Mouse (Mus musculus) liver, embryonic 16.5 days (tissue): Measurements from ENCODE around the gene Chd2. TPM values are rescaled to one million over a fixed set of nuclear protein-coding genes. Genes with fewer than 3 reads are reported as not detected.

Experiments used
- ATAC-seq: fragments of 200-750 bp; cut with Nextera tagmentation; 2 replicates; pipeline ENCODE4 v1.8.0; 2017; ENCODE audit warnings: low read depth, mild to moderate bottlenecking, moderate number of reproducible peaks, moderate library complexity
- H3K27ac ChIP-seq: fragments of 300-500 bp; sonication (generic); 2 replicates; pipeline ENCODE4 v1.5.1; 2014; ENCODE audit warnings: mild to moderate bottlenecking, low read length
- H3K27me3 ChIP-seq: fragments of 300-500 bp; sonication (generic); 2 replicates; pipeline ENCODE4 v1.6.1; 2014; ENCODE audit warnings: low read depth, low read length, mixed read lengths; ENCODE audit not compliant: control insufficient read depth, insufficient read depth
- H3K36me3 ChIP-seq: fragments of 300-500 bp; sonication (generic); 2 replicates; pipeline ENCODE4 v1.6.1; 2014; ENCODE audit warnings: mild to moderate bottlenecking; ENCODE audit not compliant: control insufficient read depth, insufficient read depth
- H3K4me1 ChIP-seq: fragments of 300-500 bp; sonication (generic); 2 replicates; pipeline ENCODE4 v1.6.1; 2014; ENCODE audit warnings: low read depth, low read length, mixed read lengths; ENCODE audit not compliant: control insufficient read depth
- H3K4me2 ChIP-seq: fragments of 300-500 bp; sonication (generic); 2 replicates; pipeline ENCODE4 v1.6.1; 2014; ENCODE audit warnings: low read depth, low read length, mixed read lengths
- H3K4me3 ChIP-seq: fragments of 300-500 bp; sonication (generic); 2 replicates; pipeline ENCODE4 v1.5.1; 2014; ENCODE audit warnings: low read depth, mild to moderate bottlenecking, low read length
- H3K9ac ChIP-seq: fragments of 300-500 bp; sonication (generic); 2 replicates; pipeline ENCODE4 v1.6.1; 2014; ENCODE audit warnings: low read depth, low read length
- H3K9me3 ChIP-seq: fragments of 300-500 bp; sonication (generic); replicated peaks from 2 replicates; pipeline ENCODE4 v1.6.1; 2016; ENCODE audit warnings: low read length; ENCODE audit not compliant: control insufficient read depth
- whole genome bisulfite sequencing: fragments of 180-500 bp; shearing (Covaris S2); extraction: QIAGEN DNeasy Blood & Tissue Kit; methylation state at CpG from one replicate; pipeline ENCODE4 v1.1.7; 2014; ENCODE audit not compliant: insufficient replicate concordance; 5-methylcytosine and 5-hydroxymethylcytosine counted together
- polyA plus RNA-seq: library from polyadenylated mRNA; unstranded; fragments of >200 nt; fragmentation: Nextera tagmentation; extraction: Ambion mirVana; gene quantifications from 2 replicates; pipeline ENCODE4 v1.2.1, GENCODE M21; 2015

The Chd2 gene
- polyA plus RNA-seq, 1 experiment from 2014 or later = 24.7 TPM

DNA sequence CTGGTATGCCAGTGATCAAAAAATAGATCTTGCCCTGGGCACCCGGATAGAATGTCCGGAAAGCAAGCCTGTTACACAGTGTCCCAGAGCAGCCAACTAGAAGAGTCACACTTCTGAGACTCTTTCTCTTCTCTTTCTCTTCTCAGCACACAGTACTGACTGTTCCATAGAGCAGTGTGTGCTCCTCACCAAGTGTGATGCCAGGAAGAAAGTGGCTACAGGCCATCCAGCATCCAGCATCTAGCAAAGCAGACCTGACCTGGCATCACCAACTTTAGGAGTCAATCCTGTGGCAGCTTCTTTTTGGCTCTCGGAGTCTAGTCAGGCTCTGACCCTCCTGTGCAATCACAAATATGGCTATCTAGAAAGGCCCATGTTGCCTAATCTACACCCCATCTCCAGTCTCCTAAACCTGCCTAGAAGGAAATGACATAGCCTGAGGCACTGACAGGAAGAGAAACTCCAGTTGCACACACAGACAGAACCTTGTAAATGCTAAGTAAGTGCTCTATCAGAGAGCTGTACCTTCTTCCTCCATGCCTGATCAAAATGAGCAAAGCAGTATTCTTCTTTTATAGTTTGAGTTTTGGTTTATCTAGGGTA is 27.3 kb upstream of the Chd2 start:
- Histone ChIP-seq H3K9me3 (no peaks in the 10 kb centered on the region), H3K4me1 (no peaks in the 10 kb centered on the region; the same call in none of the 2 replicates), H3K27me3 (no peaks in the 10 kb centered on the region), H3K4me3 (no peak overlapping the region), H3K36me3 (no peaks in the 10 kb centered on the region), H3K4me2 (no peak overlapping the region), H3K9ac (no peak overlapping the region), H3K27ac (peak overlapping the region; percentile 30; the same call in 1 of the 2 replicates)
- WGBS = 73% methylated on average over 3 of the region's 3 CpGs
- ATAC-seq = peak; percentile 27; the same call in 1 of the 2 replicates

DNA sequence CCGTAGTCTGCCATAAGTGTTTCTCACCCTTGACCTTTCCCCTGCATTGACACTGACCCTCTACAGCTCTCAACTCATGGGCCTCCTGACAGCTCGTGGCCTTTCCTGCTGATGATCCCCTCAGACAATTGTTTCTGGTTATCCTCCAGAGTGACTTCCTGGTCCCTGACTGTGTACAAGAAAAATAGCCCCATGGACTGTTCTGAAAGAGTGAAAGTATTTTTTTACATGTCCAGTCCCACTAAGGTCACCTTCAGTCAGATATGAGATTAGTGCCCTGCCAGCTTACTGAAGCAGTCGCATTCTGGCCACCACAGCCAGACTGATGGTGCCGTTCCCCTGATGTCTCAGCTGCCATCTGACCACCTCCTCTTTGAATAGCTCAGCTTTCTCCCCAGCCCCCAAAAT is 26.1 kb upstream of the Chd2 start:
- Histone ChIP-seq H3K4me2 (no peak overlapping the region), H3K27me3 (no peaks in the 10 kb centered on the region), H3K9ac (no peak overlapping the region), H3K36me3 (no peaks in the 10 kb centered on the region), H3K27ac (no peak overlapping the region), H3K4me1 (no peaks in the 10 kb centered on the region; the same call in none of the 2 replicates), H3K9me3 (no peaks in the 10 kb centered on the region), H3K4me3 (no peak overlapping the region)
- ATAC-seq = no peak
- WGBS = 55% methylated on average over 4 of the region's 4 CpGs

DNA sequence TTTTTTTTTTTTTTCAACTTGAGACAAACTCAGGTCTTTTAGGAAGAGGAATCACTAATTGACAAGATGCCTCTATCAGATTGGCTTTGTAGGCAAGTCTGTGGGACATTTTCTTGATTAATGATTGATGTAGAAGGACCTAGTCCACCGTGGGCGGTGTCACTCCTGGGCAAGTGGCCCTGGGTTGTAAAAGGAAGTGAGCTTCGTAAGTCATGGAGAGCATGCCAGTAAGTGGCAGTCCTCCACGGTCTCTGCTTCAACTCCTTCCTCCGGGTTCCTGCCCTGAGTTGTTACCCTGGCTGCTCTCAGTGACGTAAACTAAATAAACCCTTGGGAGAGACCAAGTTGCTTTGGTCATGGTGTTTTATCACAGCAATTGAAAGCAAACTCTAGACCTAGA is 22.5 kb upstream of the Chd2 start:
- no peak overlapping the region for H3K9ac ChIP-seq
- peaks cover 14% of the 10 kb centered on the region for H3K4me1 ChIP-seq
- no peaks in the 10 kb centered on the region for H3K27me3 ChIP-seq
- H3K36me3 ChIP-seq = no peaks in the 10 kb centered on the region
- H3K4me3 ChIP-seq = no peak overlapping the region
- no peak overlapping the region for H3K4me2 ChIP-seq
- 74% methylated on average over 6 of the region's 6 CpGs for WGBS
- no peaks in the 10 kb centered on the region for H3K9me3 ChIP-seq
- ATAC-seq = no peak
- no peak overlapping the region for H3K27ac ChIP-seq

DNA sequence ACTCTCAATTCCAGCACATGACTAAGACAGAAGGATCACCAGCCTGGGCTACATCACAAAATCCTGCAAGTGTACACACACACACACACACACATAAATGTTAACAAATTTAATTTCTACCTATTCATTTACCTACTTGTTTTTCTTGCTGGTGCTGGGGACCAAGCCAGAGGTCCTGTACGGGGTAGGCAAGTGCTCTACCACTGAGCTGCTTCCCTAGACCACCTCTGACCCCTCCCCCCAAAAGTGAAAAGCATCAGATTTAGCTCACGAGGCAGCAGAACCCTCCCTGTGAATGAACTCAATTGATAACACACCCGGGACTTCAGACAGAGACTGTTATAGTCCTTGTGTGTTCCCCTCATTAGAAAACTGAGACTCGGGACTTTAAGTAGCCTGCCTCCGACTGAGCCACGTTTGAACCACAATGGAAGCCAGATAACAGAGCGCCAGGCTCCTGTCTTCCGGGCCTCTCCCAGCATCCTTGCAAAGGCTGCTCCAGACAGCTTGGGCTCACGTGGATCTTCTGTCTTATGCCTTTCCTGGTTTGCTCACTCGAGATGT is 19.9 kb upstream of the Chd2 start:
- no peaks in the 10 kb centered on the region for H3K36me3 ChIP-seq
- H3K9me3 ChIP-seq = no peaks in the 10 kb centered on the region
- no peaks in the 10 kb centered on the region for H3K27me3 ChIP-seq
- no peak overlapping the region for H3K9ac ChIP-seq
- no peak for ATAC-seq
- WGBS = 27% methylated on average over 10 of the region's 10 CpGs
- H3K4me3 ChIP-seq = no peak overlapping the region
- peaks cover 14% of the 10 kb centered on the region for H3K4me1 ChIP-seq
- no peak overlapping the region for H3K4me2 ChIP-seq
- H3K27ac ChIP-seq = no peak overlapping the region

DNA sequence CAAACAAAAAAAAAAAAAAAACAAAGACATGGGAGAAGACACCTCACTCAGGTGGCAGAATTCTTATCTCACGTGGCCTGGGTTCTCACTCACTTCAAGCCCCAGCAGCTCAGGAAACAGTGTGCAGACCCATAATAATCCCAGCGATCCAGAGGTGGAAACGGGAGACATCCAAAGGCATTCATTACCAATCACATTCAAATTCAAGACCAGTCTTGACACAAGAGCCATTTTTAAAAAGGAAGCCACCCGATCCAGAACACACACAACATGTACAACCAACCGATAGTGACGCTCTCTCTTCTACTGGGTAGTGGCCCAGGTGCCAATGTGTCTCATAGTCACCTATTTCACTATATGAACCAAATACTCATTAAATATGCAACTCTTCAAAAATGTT is 19.2 kb upstream of the Chd2 start:
- H3K27ac ChIP-seq = no peak overlapping the region

DNA sequence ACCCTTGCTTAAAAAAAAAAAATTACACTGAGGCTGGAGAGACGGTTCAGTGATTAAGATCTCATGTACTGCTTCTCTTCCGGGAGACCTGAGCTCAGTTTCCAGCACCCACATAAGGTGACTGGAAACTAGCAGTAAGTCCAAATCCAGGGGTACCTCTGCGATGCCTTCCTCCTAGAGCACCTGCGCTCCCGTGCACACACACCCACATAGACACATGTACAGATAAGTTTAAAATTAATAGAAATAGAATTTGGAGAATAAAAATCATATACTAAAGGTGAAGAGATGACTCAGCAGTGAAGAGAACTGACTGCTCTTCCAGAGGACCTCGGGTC is 18.2 kb upstream of the Chd2 start:
- H3K9me3 ChIP-seq = no peaks in the 10 kb centered on the region
- H3K4me3 ChIP-seq = peak overlapping the region; percentile 99
- peak overlapping the region; percentile 71 for H3K9ac ChIP-seq
- 57% methylated on average over 6 of the region's 6 CpGs for WGBS
- no peak for ATAC-seq
- peak overlapping the region; percentile 72 for H3K4me2 ChIP-seq
- peak overlapping the region; percentile 82 for H3K27ac ChIP-seq
- no peaks in the 10 kb centered on the region for H3K36me3 ChIP-seq
- H3K4me1 ChIP-seq = peaks cover 14% of the 10 kb centered on the region
- H3K27me3 ChIP-seq = no peaks in the 10 kb centered on the region

More for the DNA sequence above, 19.2 kb upstream of the Chd2 start:
- WGBS = 83% methylated on average over 6 of the region's 6 CpGs
- H3K4me2 ChIP-seq = no peak overlapping the region
- ATAC-seq = no peak
- no peak overlapping the region for H3K9ac ChIP-seq
- H3K4me3 ChIP-seq = no peak overlapping the region
- H3K36me3 ChIP-seq = no peaks in the 10 kb centered on the region
- H3K9me3 ChIP-seq = no peaks in the 10 kb centered on the region
- H3K4me1 ChIP-seq = peaks cover 14% of the 10 kb centered on the region
- no peaks in the 10 kb centered on the region for H3K27me3 ChIP-seq

DNA sequence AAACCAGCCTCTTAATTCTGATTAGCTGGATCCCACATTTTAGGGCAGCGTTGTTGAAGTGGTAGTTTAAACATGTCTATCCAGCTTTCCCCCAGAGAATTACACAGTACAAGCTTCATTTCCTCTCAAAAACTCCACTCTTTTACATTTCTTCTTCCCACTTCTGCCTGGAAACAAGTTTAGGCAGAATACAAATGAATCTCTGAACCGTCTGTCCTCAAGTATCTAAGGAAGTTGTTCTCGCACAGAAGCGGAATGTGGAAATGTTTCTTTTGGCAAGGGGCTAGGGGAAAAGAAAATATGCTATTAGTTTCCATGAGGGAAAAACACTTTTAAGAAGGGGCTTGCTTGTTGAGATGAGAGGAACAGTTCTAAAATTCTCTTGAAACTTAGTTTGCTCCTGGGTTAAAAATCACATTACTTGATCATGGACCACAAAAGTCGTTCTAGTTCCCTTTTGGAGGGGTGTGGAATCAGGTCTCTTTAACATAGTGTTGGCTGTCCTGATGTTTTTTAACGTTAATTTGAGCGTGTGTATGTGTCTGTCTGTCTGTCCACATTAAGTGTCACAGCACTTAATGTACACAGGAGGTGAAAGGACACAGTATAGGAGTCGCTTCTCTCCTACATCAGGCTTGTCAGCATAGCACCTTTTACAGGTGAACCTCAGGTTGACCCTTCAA is 17.7 kb upstream of the Chd2 start:
- Histone ChIP-seq H3K4me2 (peak overlapping the region; percentile 72), H3K4me3 (peak overlapping the region; percentile 99), H3K9ac (peak overlapping the region; percentile 71), H3K9me3 (no peaks in the 10 kb centered on the region), H3K27ac (peak overlapping the region; percentile 82), H3K4me1 (peaks cover 14% of the 10 kb centered on the region), H3K27me3 (no peaks in the 10 kb centered on the region), H3K36me3 (no peaks in the 10 kb centered on the region)
- 10% methylated on average over 8 of the region's 8 CpGs for WGBS
- no peak for ATAC-seq

DNA sequence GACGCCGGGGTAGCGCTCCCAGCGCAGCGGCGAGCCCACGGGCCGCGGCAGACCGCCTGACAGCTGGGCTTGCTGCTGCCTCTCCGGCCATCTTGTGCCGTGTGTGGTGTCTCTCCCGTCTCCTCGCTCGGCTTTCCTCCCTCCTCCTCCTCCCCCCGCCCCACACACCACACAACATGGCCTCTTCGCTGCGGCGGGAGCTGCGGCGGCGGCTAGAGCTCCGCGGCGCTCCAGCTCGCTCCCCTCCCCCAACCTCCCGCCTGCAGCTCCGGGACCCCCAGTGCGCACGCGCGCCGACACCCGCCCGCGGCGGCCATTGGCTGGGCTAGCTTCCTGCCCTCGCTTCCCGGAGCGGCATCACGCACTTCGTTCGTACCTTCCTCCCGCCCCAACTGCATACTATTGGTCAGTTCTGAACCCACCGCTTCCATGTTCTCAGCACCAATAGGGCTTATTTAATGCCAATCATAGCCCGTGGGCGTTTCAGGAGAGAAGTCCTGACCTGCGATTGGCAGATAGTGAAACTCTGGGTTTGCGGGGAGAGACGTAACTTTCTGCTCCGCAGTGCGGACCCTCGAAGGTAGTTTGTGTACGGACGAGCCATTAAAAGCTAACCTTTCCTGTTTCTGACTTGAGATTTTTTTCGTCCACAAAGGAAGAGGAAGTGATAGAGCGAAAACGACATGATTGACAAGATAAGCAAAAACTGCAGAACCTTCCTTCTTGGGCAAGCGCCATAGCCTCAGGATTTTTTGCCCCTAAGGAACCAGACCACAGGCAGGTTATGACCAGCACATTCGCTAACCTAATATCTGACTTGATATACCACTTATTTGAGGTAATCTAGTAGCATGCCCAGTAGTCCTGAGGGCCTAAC is 16.9 kb upstream of the Chd2 start:
- under 1% methylated on average over 58 of the region's 60 CpGs for WGBS
- H3K27ac ChIP-seq = peak overlapping the region; percentile 99
- no peaks in the 10 kb centered on the region for H3K27me3 ChIP-seq
- ATAC-seq = peak; percentile 98
- H3K4me1 ChIP-seq = peaks cover 14% of the 10 kb centered on the region
- no peaks in the 10 kb centered on the region for H3K36me3 ChIP-seq
- peak overlapping the region; percentile 72 for H3K4me2 ChIP-seq
- peak overlapping the region; percentile 100 for H3K9ac ChIP-seq
- no peaks in the 10 kb centered on the region for H3K9me3 ChIP-seq
- peak overlapping the region; percentile 99 for H3K4me3 ChIP-seq
